Mouse (Mus musculus) midbrain, embryonic 16.5 days (tissue): ENCODE measurements around the gene Rnps1. TPM values are rescaled to one million over a fixed set of nuclear protein-coding genes. Genes with fewer than 3 reads are reported as not detected.
"Not testable (repeated sequence)": the region's sequence is repeated elsewhere in the genome, so short reads cannot be mapped to it uniquely, and the experiment has no call there.

ENCODE experiments used
- ATAC-seq: fragments of 200-750 bp; cut with Nextera tagmentation; 2 replicates; pipeline ENCODE4 v1.8.0; 2017; ENCODE audit warnings: moderate TSS enrichment
- H3K27ac ChIP-seq: fragments of 300-500 bp; sonication (generic); 2 replicates; pipeline ENCODE4 v1.5.1; 2014; ENCODE audit warnings: mild to moderate bottlenecking, low read length, mixed read lengths
- H3K27me3 ChIP-seq: fragments of 300-500 bp; sonication (generic); 2 replicates; pipeline ENCODE4 v1.6.1; 2014; ENCODE audit warnings: low read depth, low read length, mixed read lengths; ENCODE audit not compliant: control insufficient read depth, insufficient read depth
- H3K36me3 ChIP-seq: fragments of 300-500 bp; sonication (generic); 2 replicates; pipeline ENCODE4 v1.6.1; 2014; ENCODE audit warnings: mild to moderate bottlenecking, low read length, moderate library complexity, mixed read lengths; ENCODE audit not compliant: control insufficient read depth, insufficient read depth
- H3K4me1 ChIP-seq: fragments of 300-500 bp; sonication (generic); 2 replicates; pipeline ENCODE4 v1.6.1; 2014; ENCODE audit warnings: mild to moderate bottlenecking, low read length, mixed read lengths; ENCODE audit not compliant: control insufficient read depth, insufficient read depth
- H3K4me2 ChIP-seq: fragments of 300-500 bp; sonication (generic); 2 replicates; pipeline ENCODE4 v1.6.1; 2014; ENCODE audit warnings: mild to moderate bottlenecking, low read length, mixed read lengths
- H3K4me3 ChIP-seq: fragments of 300-500 bp; sonication (generic); 2 replicates; pipeline ENCODE4 v1.5.1; 2014; ENCODE audit warnings: low read depth, mild to moderate bottlenecking, low read length, moderate library complexity, mixed read lengths
- H3K9ac ChIP-seq: fragments of 300-500 bp; sonication (generic); 2 replicates; pipeline ENCODE4 v1.6.1; 2014; ENCODE audit warnings: low read depth, low read length, mixed read lengths
- H3K9me3 ChIP-seq: fragments of 300-500 bp; sonication (generic); replicated peaks from 2 replicates; pipeline ENCODE4 v1.6.1; 2014; ENCODE audit warnings: mild to moderate bottlenecking, low read length, mixed read lengths; ENCODE audit not compliant: control insufficient read depth, poor library complexity, severe bottlenecking
- WGBS: fragments of 180-500 bp; shearing (Covaris S2); extraction: QIAGEN DNeasy Blood & Tissue Kit; methylation state at CpG from one replicate; pipeline ENCODE4 v1.1.7; 2014; 5-methylcytosine and 5-hydroxymethylcytosine counted together
- polyA plus RNA-seq: library from polyadenylated mRNA; unstranded; fragments of >200 nt; fragmentation: Nextera tagmentation; extraction: Ambion mirVana; gene quantifications from 2 replicates; pipeline ENCODE4 v1.2.1, GENCODE M21; 2015

The Rnps1 gene
- polyA plus RNA-seq, 1 experiment from 2014 or later: 365 TPM

DNA sequence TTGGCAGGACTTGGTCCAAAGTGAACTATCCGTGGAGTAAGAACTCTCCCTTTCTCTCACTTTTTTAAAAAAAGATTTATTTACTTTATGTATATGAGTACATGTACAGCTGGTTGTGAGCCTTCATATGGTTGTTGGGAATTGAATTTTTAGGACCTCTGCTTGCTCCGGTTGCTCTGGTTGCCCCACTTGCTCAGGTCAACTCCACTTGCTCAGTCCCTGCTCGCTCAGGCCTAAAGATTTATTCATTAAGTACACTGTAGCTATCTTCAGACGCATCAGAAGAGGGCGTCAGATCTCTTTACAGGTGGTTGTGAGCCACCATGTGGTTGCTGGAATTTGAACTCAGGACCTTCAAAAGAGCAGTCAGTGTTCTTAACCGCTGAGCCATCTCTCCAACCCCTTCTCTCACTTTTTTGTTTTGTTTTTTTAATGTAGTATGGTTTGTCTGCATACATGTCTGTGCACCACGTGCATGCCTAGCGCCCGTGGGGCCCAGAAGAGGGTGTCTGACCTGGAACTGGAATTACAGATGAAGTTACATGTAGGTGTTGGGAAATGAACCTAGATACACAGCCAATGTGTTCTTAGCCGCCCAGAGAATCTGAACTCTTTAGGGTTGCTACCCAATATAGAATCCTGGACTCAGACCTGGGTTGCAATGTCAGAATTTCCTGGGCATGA, 41.3 kb downstream of the Rnps1 start:
- not testable (repeated sequence) for H3K27me3 ChIP-seq, ATAC-seq, H3K9me3 ChIP-seq, H3K36me3 ChIP-seq, H3K9ac ChIP-seq
- H3K4me3 ChIP-seq: peak overlapping the region; percentile 72
- 54% methylated on average over 10 of the region's 10 CpGs for WGBS
- H3K27ac ChIP-seq: 0 out of 2 replicates have a peak overlapping the region, but pooled peaks have one; percentile 5
- H3K4me2 ChIP-seq: peak overlapping the region; percentile 39
- H3K4me1 ChIP-seq: peaks cover 14% of the 10 kb centered on the region

DNA sequence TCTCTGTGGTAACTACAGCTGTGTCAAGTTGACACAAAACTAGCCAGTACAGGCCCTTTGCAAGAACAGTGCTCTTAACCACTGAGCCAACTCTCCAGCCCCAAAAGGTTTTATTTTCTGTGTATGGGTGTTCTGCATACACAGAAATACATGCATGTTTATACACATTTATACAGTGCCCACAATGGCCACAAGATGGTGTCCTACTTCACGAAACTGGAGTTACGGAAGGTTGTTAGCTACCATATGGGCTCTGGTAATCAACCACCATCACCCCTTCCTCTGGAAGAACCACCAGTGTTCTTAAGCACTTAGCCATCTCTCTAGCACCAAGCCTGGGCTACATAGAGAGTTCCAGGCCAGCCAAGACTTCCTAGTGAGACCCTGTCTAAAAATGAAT, 47.2 kb downstream of the Rnps1 start:
- H3K9ac ChIP-seq: no peak overlapping the region
- no peaks in the 10 kb centered on the region for H3K9me3 ChIP-seq
- H3K36me3 ChIP-seq: no peaks in the 10 kb centered on the region
- no peak overlapping the region for H3K4me3 ChIP-seq
- H3K27ac ChIP-seq: no peak overlapping the region
- H3K4me2 ChIP-seq: no peak overlapping the region
- no peaks in the 10 kb centered on the region for H3K4me1 ChIP-seq
- no peak for ATAC-seq
- no peaks in the 10 kb centered on the region for H3K27me3 ChIP-seq
- 77% methylated on average over 2 of the region's 2 CpGs for WGBS

DNA sequence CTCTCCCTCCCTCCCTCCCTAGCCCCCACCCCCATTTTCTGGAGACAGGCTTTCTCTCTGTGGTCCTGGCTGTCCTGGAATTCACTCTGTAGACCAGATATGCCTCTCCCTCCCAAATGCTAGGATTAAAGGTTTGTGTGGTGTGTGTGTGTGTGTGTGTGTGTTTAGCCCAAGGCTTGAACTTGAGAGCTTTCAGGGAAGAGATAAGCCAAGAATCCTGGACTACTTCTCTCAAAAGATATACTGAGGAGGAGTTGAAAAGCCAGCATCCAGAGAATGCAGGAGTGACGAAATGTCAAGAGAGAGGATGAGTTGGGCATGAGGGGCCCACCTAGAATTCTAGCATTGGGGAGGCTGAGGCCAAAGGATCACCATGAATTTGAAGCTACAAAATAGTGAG, 48.6 kb downstream of the Rnps1 start:
- no peak overlapping the region for H3K4me2 ChIP-seq
- H3K9ac ChIP-seq: no peak overlapping the region
- H3K4me1 ChIP-seq: no peaks in the 10 kb centered on the region
- no peak overlapping the region for H3K4me3 ChIP-seq
- H3K27me3 ChIP-seq: no peaks in the 10 kb centered on the region
- no peaks in the 10 kb centered on the region for H3K9me3 ChIP-seq
- WGBS: 93% methylated on average over 1 of the region's 1 CpGs
- no peak for ATAC-seq
- H3K36me3 ChIP-seq: no peaks in the 10 kb centered on the region
- H3K27ac ChIP-seq: no peak overlapping the region

GRCm38 (mm10) chr17:24463374-24464133, 49.2 kb downstream of the Rnps1 start:
- Histone ChIP-seq H3K27ac (no peak overlapping the region), H3K27me3 (no peaks in the 10 kb centered on the region), H3K9me3 (no peaks in the 10 kb centered on the region), H3K4me1 (no peaks in the 10 kb centered on the region), H3K36me3 (no peaks in the 10 kb centered on the region), H3K9ac (no peak overlapping the region), H3K4me3 (no peak overlapping the region), H3K4me2 (no peak overlapping the region)
- WGBS: 68% methylated on average over 6 of the region's 6 CpGs
- no peak for ATAC-seq

GRCm38 (mm10) chr17:24468636-24469246, 54.4 kb downstream of the Rnps1 start:
- peaks cover 21% of the 10 kb centered on the region for H3K4me1 ChIP-seq
- 95% methylated on average over 5 of the region's 5 CpGs for WGBS

DNA sequence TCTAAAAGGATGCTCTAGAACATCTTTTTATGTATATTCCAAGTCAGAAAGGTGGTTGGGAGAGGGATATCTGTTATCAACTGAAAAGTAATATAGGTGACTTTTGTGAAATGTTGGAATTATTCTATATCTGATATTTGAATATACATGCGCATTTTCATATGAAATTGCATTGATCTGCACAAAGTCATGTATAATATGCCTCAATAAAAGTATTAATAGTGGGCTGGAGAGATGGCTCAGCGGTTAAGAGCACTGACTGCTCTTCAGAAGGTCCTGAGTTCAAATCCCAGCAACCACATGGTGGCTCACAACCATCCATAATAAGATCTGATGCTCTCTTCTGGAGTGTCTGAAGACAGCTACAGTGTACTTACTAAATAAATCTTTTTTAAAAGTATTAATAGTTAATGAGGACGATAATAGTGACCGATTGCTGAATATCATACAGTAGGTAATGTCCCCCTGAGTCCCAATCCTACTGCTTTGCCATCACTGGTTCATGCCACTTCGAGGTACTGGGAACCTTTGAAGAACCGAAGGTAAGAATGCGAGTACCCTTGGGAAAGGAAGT, 55.1 kb downstream of the Rnps1 start:
- no peak for ATAC-seq
- Histone ChIP-seq H3K4me3 (peak overlapping the region; percentile 92), H3K27me3 (no peaks in the 10 kb centered on the region), H3K4me2 (peak overlapping the region; percentile 66), H3K4me1 (peaks cover 22% of the 10 kb centered on the region), H3K9me3 (no peaks in the 10 kb centered on the region), H3K36me3 (peaks cover under 1% of the 10 kb centered on the region; the same call in 1 of the 2 replicates), H3K27ac (peak overlapping the region; percentile 86), H3K9ac (peak overlapping the region; percentile 59)
- 18% methylated on average over 7 of the region's 7 CpGs for WGBS

More at GRCm38 (mm10) chr17:24468636-24469246, 54.4 kb downstream of the Rnps1 start:
- Histone ChIP-seq H3K27me3 (no peaks in the 10 kb centered on the region), H3K4me2 (no peak overlapping the region), H3K4me3 (no peak overlapping the region), H3K27ac (no peak overlapping the region), H3K9me3 (no peaks in the 10 kb centered on the region), H3K36me3 (no peaks in the 10 kb centered on the region), H3K9ac (no peak overlapping the region)
- no peak for ATAC-seq

- H3K4me1 ChIP-seq: peaks cover 22% of the 10 kb centered on the region
- H3K9me3 ChIP-seq: no peaks in the 10 kb centered on the region
- peak within 1 kb of the TSS; percentile 92 for H3K9ac ChIP-seq
- peak within 1 kb of the TSS; percentile 99 for H3K4me2 ChIP-seq
- H3K27ac ChIP-seq: peak within 1 kb of the TSS; percentile 86
- WGBS: under 1% methylated on average over 68 of the region's 75 CpGs
- peaks cover 5% of the 10 kb centered on the region; the same call in 1 of the 2 replicates for H3K36me3 ChIP-seq
- H3K4me3 ChIP-seq: peak within 1 kb of the TSS; percentile 92
- peak; percentile 97 for ATAC-seq
- H3K27me3 ChIP-seq: no peaks in the 10 kb centered on the region
These were observed 55.7 kb downstream of the Rnps1 start, which contains the start of the genes E4f1 and Pgp for GRCm38 (mm10) chr17:24469910-24470602. E4f1 (minus strand) TSS chr17:24470313. Pgp (plus strand) TSS chr17:24470392.

DNA sequence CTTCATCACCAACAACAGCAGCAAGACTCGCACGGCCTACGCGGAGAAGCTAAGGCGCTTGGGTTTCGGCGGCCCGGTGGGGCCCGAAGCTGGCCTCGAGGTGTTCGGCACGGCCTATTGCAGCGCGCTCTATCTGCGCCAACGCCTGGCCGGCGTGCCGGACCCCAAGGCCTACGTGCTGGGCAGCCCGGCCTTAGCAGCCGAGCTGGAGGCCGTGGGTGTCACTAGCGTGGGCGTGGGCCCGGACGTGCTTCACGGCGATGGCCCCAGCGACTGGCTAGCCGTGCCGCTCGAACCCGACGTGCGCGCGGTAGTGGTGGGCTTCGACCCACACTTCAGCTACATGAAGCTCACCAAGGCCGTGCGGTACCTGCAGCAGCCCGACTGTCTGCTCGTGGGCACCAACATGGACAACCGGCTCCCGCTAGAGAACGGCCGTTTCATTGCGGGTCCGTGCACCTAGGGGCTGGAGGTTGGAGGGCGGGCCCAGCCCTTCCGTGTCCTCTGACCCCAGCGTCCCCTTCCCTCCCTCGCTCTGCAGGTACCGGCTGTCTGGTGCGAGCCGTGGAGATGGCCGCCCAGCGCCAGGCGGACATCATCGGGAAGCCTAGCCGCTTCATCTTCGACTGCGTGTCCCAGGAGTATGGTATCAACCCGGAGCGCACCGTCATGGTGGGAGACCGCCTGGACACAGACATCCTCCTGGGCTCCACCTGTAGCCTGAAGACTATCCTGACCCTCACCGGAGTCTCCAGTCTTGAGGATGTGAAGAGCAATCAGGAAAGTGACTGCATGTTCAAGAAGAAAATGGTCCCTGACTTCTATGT, 56.5 kb downstream of the Rnps1 start:
- Histone ChIP-seq H3K4me3 (peak overlapping the region; percentile 92), H3K27ac (peak overlapping the region; percentile 86), H3K4me2 (peak overlapping the region; percentile 99), H3K4me1 (peaks cover 22% of the 10 kb centered on the region), H3K27me3 (no peaks in the 10 kb centered on the region), H3K36me3 (peaks cover 10% of the 10 kb centered on the region), H3K9me3 (no peaks in the 10 kb centered on the region), H3K9ac (peak overlapping the region; percentile 92)
- under 1% methylated on average over 68 of the region's 68 CpGs for WGBS
- peak; percentile 21 for ATAC-seq
